Mouse (Mus musculus): ENCODE data around the gene Gnptab.

DNA sequence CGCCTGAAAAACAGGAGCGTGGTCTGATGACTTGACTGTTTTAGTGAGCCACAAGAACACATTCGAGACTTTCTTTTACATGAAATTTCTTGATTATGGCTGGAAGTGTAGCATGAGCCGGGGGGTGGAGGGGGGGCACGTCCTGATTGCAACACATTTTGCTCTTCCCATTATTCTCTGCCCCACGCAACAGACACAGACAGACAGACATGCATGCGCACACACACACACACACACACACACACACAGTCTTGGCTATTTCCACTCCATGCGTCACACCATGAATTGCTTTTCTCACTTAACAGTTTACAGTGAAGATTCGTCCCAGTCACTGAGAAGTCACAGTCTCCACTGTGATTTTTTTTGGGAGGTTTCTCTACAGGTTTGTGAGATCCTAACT lies 38.3 kb upstream of the Gnptab start:
- TF ChIP-seq ZNF384 (IDR thresholded peaks at IDR 0.05; ENCODE audit: low read depth, low read length), result no peak
- no peak for TF ChIP-seq CHD2 (IDR thresholded peaks at IDR 0.05; ENCODE audit: low read depth, low read length)
- no peak for TF ChIP-seq MAFK (IDR thresholded peaks at IDR 0.05; ENCODE audit: insufficient read depth, low read depth, low read length)
- TF ChIP-seq ZC3H11A (IDR thresholded peaks at IDR 0.05; ENCODE audit: borderline replicate concordance, low read depth, low read length), result no peak
- TF ChIP-seq HCFC1 (IDR thresholded peaks at IDR 0.05; ENCODE audit: borderline replicate concordance, insufficient read depth, low read length), result no peak

Data from ES-E14 (cell line).